Mouse (Mus musculus): ENCODE measurements around the gene Ccdc28b.

GRCm38 (mm10) chr4:129631867-129632266 lies 8.1 kb upstream of the Ccdc28b start:
- TF ChIP-seq CTCF (IDR thresholded peaks at IDR 0.05; ENCODE audit: control insufficient read depth, insufficient read depth, insufficient read length) (no peak), CEBPB (IDR thresholded peaks at IDR 0.05; ENCODE audit: low read depth) (no peak), MYOG (IDR thresholded peaks at IDR 0.05; ENCODE audit: control insufficient read depth, extremely low read depth, insufficient read length) (no peak), USF1 (IDR thresholded peaks at IDR 0.05; ENCODE audit: low read depth) (no peak)
